Mouse (Mus musculus): ENCODE measurements around the gene Itch. TPM values are rescaled to one million over a fixed set of nuclear protein-coding genes. Genes with fewer than 3 reads are reported as not detected.

Gene Itch
- polyA plus RNA-seq, 2 experiments: 30.2 to 49.8 TPM

- peaks cover 10% of the 10 kb centered on the region for H3K4me1 ChIP-seq (ENCODE audit: control insufficient read depth, insufficient read depth, low read length)
- H3K4me3 ChIP-seq (replicated peaks; ENCODE audit: low read length): no peak overlapping the region
- no peaks in the 10 kb centered on the region for H3K9me3 ChIP-seq (ENCODE audit: control insufficient read depth, low read length)
- DNase-seq (ENCODE audit: low spot score) (no peak), ATAC-seq (ENCODE audit: low FRiP score, low read depth) (no peak)
- H3K9ac ChIP-seq (ENCODE audit: low read depth, low read length, severe bottlenecking): no peak overlapping the region
- 66% methylated on average over 10 of the region's 10 CpGs for WGBS
- H3K27ac ChIP-seq (replicated peaks; ENCODE audit: low read depth, low read length): no peak overlapping the region
- H3K36me3 ChIP-seq (ENCODE audit: control insufficient read depth, insufficient read depth, low read length): no peaks in the 10 kb centered on the region
- no peak for TF ChIP-seq POLR2A (IDR thresholded peaks at IDR 0.05; ENCODE audit: borderline replicate concordance, extremely low read depth, insufficient read depth, insufficient read length)
- no peaks in the 10 kb centered on the region for H3K27me3 ChIP-seq (ENCODE audit: control insufficient read depth, insufficient read depth, low read length)
- H3K4me2 ChIP-seq (replicated peaks; ENCODE audit: low read depth, low read length, severe bottlenecking): no peak overlapping the region
Measured at GRCm38 (mm10) chr2:155272396-155273170, 139.3 kb downstream of the Itch start.

GRCm38 (mm10) chr2:155273603-155274002, 140.3 kb downstream of the Itch start:
- DNase-seq (ENCODE audit: low spot score) (no peak), ATAC-seq (ENCODE audit: low FRiP score, low read depth) (no peak)
- Histone ChIP-seq H3K27me3 (ENCODE audit: control insufficient read depth, insufficient read depth, low read length) (no peaks in the 10 kb centered on the region), H3K4me2 (replicated peaks; ENCODE audit: low read depth, low read length, severe bottlenecking) (no peak overlapping the region), H3K9ac (ENCODE audit: low read depth, low read length, severe bottlenecking) (no peak overlapping the region), H3K4me3 (replicated peaks; ENCODE audit: low read length) (no peak overlapping the region), H3K4me1 (ENCODE audit: control insufficient read depth, insufficient read depth, low read length) (peaks cover 10% of the 10 kb centered on the region), H3K27ac (replicated peaks; ENCODE audit: low read depth, low read length) (no peak overlapping the region), H3K9me3 (ENCODE audit: control insufficient read depth, low read length) (no peaks in the 10 kb centered on the region), H3K36me3 (ENCODE audit: control insufficient read depth, insufficient read depth, low read length) (peaks cover 4% of the 10 kb centered on the region; the same call in 1 of the 2 replicates)
- 93% methylated on average over 8 of the region's 8 CpGs for WGBS
- TF ChIP-seq POLR2A (IDR thresholded peaks at IDR 0.05; ENCODE audit: borderline replicate concordance, extremely low read depth, insufficient read depth, insufficient read length): no peak

- H3K27me3 ChIP-seq (ENCODE audit: control insufficient read depth, insufficient read depth, low read length): no peaks in the 10 kb centered on the region
- H3K9ac ChIP-seq (ENCODE audit: low read depth, low read length, severe bottlenecking): peak within 1 kb of the TSS; percentile 96
- H3K27ac ChIP-seq (replicated peaks; ENCODE audit: low read depth, low read length): peak within 1 kb of the TSS; percentile 93
- H3K4me1 ChIP-seq (ENCODE audit: control insufficient read depth, insufficient read depth, low read length): peaks cover 10% of the 10 kb centered on the region
- ATAC-seq (ENCODE audit: low FRiP score, low read depth) (peak; percentile 96), DNase-seq (ENCODE audit: low spot score) (peak; percentile 95)
- H3K4me2 ChIP-seq (replicated peaks; ENCODE audit: low read depth, low read length, severe bottlenecking): peak within 1 kb of the TSS; percentile 69
- H3K36me3 ChIP-seq (ENCODE audit: control insufficient read depth, insufficient read depth, low read length): peaks cover 8% of the 10 kb centered on the region; the same call in 1 of the 2 replicates
- under 1% methylated on average over 39 of the region's 47 CpGs for WGBS
- peak within 1 kb of the TSS; percentile 95 for H3K4me3 ChIP-seq (replicated peaks; ENCODE audit: low read length)
- H3K9me3 ChIP-seq (ENCODE audit: control insufficient read depth, low read length): no peaks in the 10 kb centered on the region
- TF ChIP-seq POLR2A (IDR thresholded peaks at IDR 0.05; ENCODE audit: borderline replicate concordance, extremely low read depth, insufficient read depth, insufficient read length): no peak
Measured at GRCm38 (mm10) chr2:155276195-155276594, 142.9 kb downstream of the Itch start, which contains the start of gene Map1lc3a. Map1lc3a (plus strand) TSS chr2:155276297.

Other genes with a start within 250 kb of the Itch start
- 47.3 and 73.6 TPM in 2 replicates for gene Eif2s2, start 240.6 kb upstream of the Itch start, polyA plus RNA-seq (2012; rRNA removed)
- 111 and 116 TPM in 2 replicates for gene Eif2s2, start 240.6 kb upstream of the Itch start, polyA plus RNA-seq (2014; fragmentation: Nextera tagmentation; extraction: Ambion mirVana)
- 17.4 and 17.7 TPM in 2 replicates for gene Gm14226, start 115.2 kb upstream of the Itch start, polyA plus RNA-seq (2012; rRNA removed)
- gene Gm14226, start 115.2 kb upstream of the Itch start, polyA plus RNA-seq (2014; fragmentation: Nextera tagmentation; extraction: Ambion mirVana): 5.7 and 6.3 TPM in 2 replicates
- 123 and 133 TPM in 2 replicates for gene Ahcy, start 59.0 kb upstream of the Itch start, polyA plus RNA-seq (2012; rRNA removed)
- 70.5 and 72.7 TPM in 2 replicates for gene Ahcy, start 59.0 kb upstream of the Itch start, polyA plus RNA-seq (2014; fragmentation: Nextera tagmentation; extraction: Ambion mirVana)
- gene Dynlrb1, start 103.0 kb downstream of the Itch start, polyA plus RNA-seq (2012; rRNA removed): 476 and 534 TPM in 2 replicates
- gene Dynlrb1, start 103.0 kb downstream of the Itch start, polyA plus RNA-seq (2014; fragmentation: Nextera tagmentation; extraction: Ambion mirVana): 501 and 509 TPM in 2 replicates
- gene Map1lc3a, start 142.8 kb downstream of the Itch start, polyA plus RNA-seq (2012; rRNA removed): 129 and 134 TPM in 2 replicates
- 233 TPM in 2 replicates for gene Map1lc3a, start 142.8 kb downstream of the Itch start, polyA plus RNA-seq (2014; fragmentation: Nextera tagmentation; extraction: Ambion mirVana)
- gene Pigu, start 223.9 kb downstream of the Itch start, polyA plus RNA-seq (2012; rRNA removed): 50.7 and 66.4 TPM in 2 replicates
- 43.8 and 49.4 TPM in 2 replicates for gene Pigu, start 223.9 kb downstream of the Itch start, polyA plus RNA-seq (2014; fragmentation: Nextera tagmentation; extraction: Ambion mirVana)
- gene Trp53inp2, start 247.6 kb downstream of the Itch start, polyA plus RNA-seq (2012; rRNA removed): 26.8 and 35.7 TPM in 2 replicates
- gene Trp53inp2, start 247.6 kb downstream of the Itch start, polyA plus RNA-seq (2014; fragmentation: Nextera tagmentation; extraction: Ambion mirVana): 15.5 and 17.6 TPM in 2 replicates